Mouse (Mus musculus) kidney, adult 2 months (tissue): ENCODE results near the gene Esr1.

Experiments used
- CTCF ChIP-seq: fragments of 200-500 bp; conservative IDR thresholded peaks from 2 replicates; pipeline ENCODE4 v1.5.1; 2011; ENCODE audit warnings: low read depth, mild to moderate bottlenecking, control low read depth, low read length, moderate library complexity, mixed read lengths; ENCODE audit not compliant: insufficient read depth, insufficient read length
- POLR2A ChIP-seq: fragments of 200-500 bp; IDR thresholded peaks from one replicate; pipeline ENCODE4 v1.6.1; 2011; ENCODE audit warnings: low read depth, low read length, control low read depth

GRCm38 (mm10) chr10:4885961-4886360, 274.6 kb downstream of the Esr1 start:
- TF ChIP-seq CTCF (no peak), POLR2A (no peak)
